Mouse (Mus musculus) T-helper 17 cell (primary cell): ENCODE results near the gene 5530400C23Rik.
"Not testable (repeated sequence)": the region's sequence is repeated elsewhere in the genome, so short reads cannot be mapped to it uniquely, and the experiment has no call there.

Experiments used
- in situ Hi-C, 2 experiments: fragments of 300-600 bp; cut with MboI, MseI; formaldehyde crosslinking; loops; 1 replicate in 1 of 2; 2 replicates in 1 of 2; pipeline ENCODE4 v1.15.1; 2025; ENCODE audit warnings: high pct_unique_total_duplicates in 2 of 2

5530400C23Rik gene

GRCm38 (mm10) chr6:133291916-133292315 lies at the start of gene 5530400C23Rik:
TSS of gene 5530400C23Rik (plus strand) at chr6:133292216.
- in situ Hi-C loops = not testable (repeated sequence)

GRCm38 (mm10) chr6:133305952-133306715 lies 14.1 kb downstream of the 5530400C23Rik start:
- in situ Hi-C loops = no loop called here

GRCm38 (mm10) chr6:133313896-133314295 lies 21.9 kb downstream of the 5530400C23Rik start:
- in situ Hi-C loops = not testable (repeated sequence)

GRCm38 (mm10) chr6:133338535-133338934 lies 46.5 kb downstream of the 5530400C23Rik start:
- in situ Hi-C loops = no loop called here

GRCm38 (mm10) chr6:133341731-133342130 lies 49.7 kb downstream of the 5530400C23Rik start:
- in situ Hi-C loops = not testable (repeated sequence)
